Mouse (Mus musculus): ENCODE measurements around the gene Ttc39b. TPM values are rescaled to one million over a fixed set of nuclear protein-coding genes. Genes with fewer than 3 reads are reported as not detected.
A peak's percentile ranks its signal among the peaks of the same experiment; 100 is the strongest.

Gene Ttc39b
- polyA plus RNA-seq, 1 experiment from 2014 or later = 15.7 TPM

GRCm38 (mm10) chr4:83269614-83270013 is 54.4 kb downstream of the Ttc39b start:
- Histone ChIP-seq H3K36me3 (ENCODE audit: control insufficient read depth, insufficient read depth, low read length) (no peaks in the 10 kb centered on the region), H3K4me1 (replicated peaks; ENCODE audit: control insufficient read depth, insufficient read depth) (no peaks in the 10 kb centered on the region), H3K9me3 (ENCODE audit: control insufficient read depth, low read length) (no peaks in the 10 kb centered on the region), H3K9ac (ENCODE audit: low read length) (no peak overlapping the region), H3K27ac (replicated peaks) (0 out of 2 replicates have a peak overlapping the region, but pooled peaks have one; percentile 36), H3K4me2 (replicated peaks; ENCODE audit: low read depth) (no peak overlapping the region), H3K4me3 (ENCODE audit: low read depth, low read length) (no peak overlapping the region), H3K27me3 (ENCODE audit: control insufficient read depth, insufficient read depth, low read length) (no peaks in the 10 kb centered on the region)
- TF ChIP-seq EP300 (optimal IDR thresholded peaks at IDR 0.05) (no peak), CTCF (IDR thresholded peaks at IDR 0.05; ENCODE audit: low read depth) (no peak)
- WGBS = 60% methylated on average over 6 of the region's 6 CpGs
- DNase-seq (ENCODE audit: low spot score) (no peak), ATAC-seq (ENCODE audit: low FRiP score, low TSS enrichment) (no peak)

- H3K4me2 ChIP-seq (replicated peaks; ENCODE audit: low read depth) = no peak overlapping the region
- peak; percentile 26 for DNase-seq (ENCODE audit: low spot score)
Observed at GRCm38 (mm10) chr4:83265926-83266692, 57.9 kb downstream of the Ttc39b start.

GRCm38 (mm10) chr4:83264832-83265231 is 59.2 kb downstream of the Ttc39b start:
- TF ChIP-seq EP300 (optimal IDR thresholded peaks at IDR 0.05) (no peak), CTCF (IDR thresholded peaks at IDR 0.05; ENCODE audit: low read depth) (no peak)
- no peaks in the 10 kb centered on the region for H3K27me3 ChIP-seq (ENCODE audit: control insufficient read depth, insufficient read depth, low read length)

More at GRCm38 (mm10) chr4:83265926-83266692, 57.9 kb downstream of the Ttc39b start:
- Histone ChIP-seq H3K27ac (replicated peaks) (no peak overlapping the region), H3K9me3 (ENCODE audit: control insufficient read depth, low read length) (no peaks in the 10 kb centered on the region), H3K27me3 (ENCODE audit: control insufficient read depth, insufficient read depth, low read length) (no peaks in the 10 kb centered on the region), H3K4me1 (replicated peaks; ENCODE audit: control insufficient read depth, insufficient read depth) (no peaks in the 10 kb centered on the region), H3K4me3 (ENCODE audit: low read depth, low read length) (no peak overlapping the region), H3K9ac (ENCODE audit: low read length) (no peak overlapping the region), H3K36me3 (ENCODE audit: control insufficient read depth, insufficient read depth, low read length) (no peaks in the 10 kb centered on the region)
- peak; percentile 75 for ATAC-seq (ENCODE audit: low FRiP score, low TSS enrichment)
- TF ChIP-seq CTCF (IDR thresholded peaks at IDR 0.05; ENCODE audit: low read depth) (no peak), EP300 (optimal IDR thresholded peaks at IDR 0.05) (no peak)
- WGBS = 72% methylated on average over 14 of the region's 14 CpGs

GRCm38 (mm10) chr4:83261998-83262397 is 62.1 kb downstream of the Ttc39b start:
- H3K4me3 ChIP-seq (ENCODE audit: low read depth, low read length) = no peak overlapping the region
- DNase-seq (ENCODE audit: low spot score) (peak; percentile 34), ATAC-seq (ENCODE audit: low FRiP score, low TSS enrichment) (no peak)
- no peak overlapping the region for H3K27ac ChIP-seq (replicated peaks)
- TF ChIP-seq CTCF (IDR thresholded peaks at IDR 0.05; ENCODE audit: low read depth) (peak; percentile 80), EP300 (optimal IDR thresholded peaks at IDR 0.05) (no peak)
- no peaks in the 10 kb centered on the region for H3K36me3 ChIP-seq (ENCODE audit: control insufficient read depth, insufficient read depth, low read length)
- 9% methylated on average over 2 of the region's 2 CpGs for WGBS
- no peaks in the 10 kb centered on the region for H3K27me3 ChIP-seq (ENCODE audit: control insufficient read depth, insufficient read depth, low read length)
- no peak overlapping the region for H3K4me2 ChIP-seq (replicated peaks; ENCODE audit: low read depth)
- H3K4me1 ChIP-seq (replicated peaks; ENCODE audit: control insufficient read depth, insufficient read depth) = no peaks in the 10 kb centered on the region
- H3K9me3 ChIP-seq (ENCODE audit: control insufficient read depth, low read length) = no peaks in the 10 kb centered on the region
- no peak overlapping the region for H3K9ac ChIP-seq (ENCODE audit: low read length)

More at GRCm38 (mm10) chr4:83264832-83265231, 59.2 kb downstream of the Ttc39b start:
- H3K9me3 ChIP-seq (ENCODE audit: control insufficient read depth, low read length) = no peaks in the 10 kb centered on the region
- 91% methylated on average over 2 of the region's 2 CpGs for WGBS
- no peak overlapping the region for H3K4me3 ChIP-seq (ENCODE audit: low read depth, low read length)
- no peak for ATAC-seq (ENCODE audit: low FRiP score, low TSS enrichment)
- H3K27ac ChIP-seq (replicated peaks) = no peak overlapping the region
- H3K4me1 ChIP-seq (replicated peaks; ENCODE audit: control insufficient read depth, insufficient read depth) = no peaks in the 10 kb centered on the region
- DNase-seq (ENCODE audit: low spot score) = no peak
- no peak overlapping the region for H3K4me2 ChIP-seq (replicated peaks; ENCODE audit: low read depth)
- H3K36me3 ChIP-seq (ENCODE audit: control insufficient read depth, insufficient read depth, low read length) = no peaks in the 10 kb centered on the region
- no peak overlapping the region for H3K9ac ChIP-seq (ENCODE audit: low read length)

- ATAC-seq (ENCODE audit: low FRiP score, low TSS enrichment) (no peak), DNase-seq (ENCODE audit: low spot score) (no peak)
- Histone ChIP-seq H3K9me3 (ENCODE audit: control insufficient read depth, low read length) (no peaks in the 10 kb centered on the region), H3K4me1 (replicated peaks; ENCODE audit: control insufficient read depth, insufficient read depth) (no peaks in the 10 kb centered on the region), H3K36me3 (ENCODE audit: control insufficient read depth, insufficient read depth, low read length) (no peaks in the 10 kb centered on the region), H3K9ac (ENCODE audit: low read length) (no peak overlapping the region), H3K4me2 (replicated peaks; ENCODE audit: low read depth) (no peak overlapping the region), H3K4me3 (ENCODE audit: low read depth, low read length) (no peak overlapping the region), H3K27me3 (ENCODE audit: control insufficient read depth, insufficient read depth, low read length) (no peaks in the 10 kb centered on the region), H3K27ac (replicated peaks) (no peak overlapping the region)
- TF ChIP-seq CTCF (IDR thresholded peaks at IDR 0.05; ENCODE audit: low read depth) (no peak), EP300 (optimal IDR thresholded peaks at IDR 0.05) (no peak)
- WGBS = 79% methylated on average over 4 of the region's 4 CpGs
Observed at GRCm38 (mm10) chr4:83259690-83260089, 64.4 kb downstream of the Ttc39b start.

- Histone ChIP-seq H3K4me1 (replicated peaks; ENCODE audit: control insufficient read depth, insufficient read depth) (no peaks in the 10 kb centered on the region), H3K4me2 (replicated peaks; ENCODE audit: low read depth) (no peak overlapping the region), H3K27ac (replicated peaks) (no peak overlapping the region), H3K4me3 (ENCODE audit: low read depth, low read length) (no peak overlapping the region), H3K9me3 (ENCODE audit: control insufficient read depth, low read length) (no peaks in the 10 kb centered on the region), H3K36me3 (ENCODE audit: control insufficient read depth, insufficient read depth, low read length) (no peaks in the 10 kb centered on the region), H3K9ac (ENCODE audit: low read length) (no peak overlapping the region), H3K27me3 (ENCODE audit: control insufficient read depth, insufficient read depth, low read length) (no peaks in the 10 kb centered on the region)
- WGBS = 88% methylated on average over 3 of the region's 3 CpGs
- no peak for DNase-seq (ENCODE audit: low spot score)
- TF ChIP-seq EP300 (optimal IDR thresholded peaks at IDR 0.05) (no peak), CTCF (IDR thresholded peaks at IDR 0.05; ENCODE audit: low read depth) (no peak)
- no peak for ATAC-seq (ENCODE audit: low FRiP score, low TSS enrichment)
Observed at GRCm38 (mm10) chr4:83258273-83258672, 65.8 kb downstream of the Ttc39b start.

Measured in stomach, postnatal 0 days (tissue).